Mouse (Mus musculus): ENCODE data around the gene Dpy19l3.

The Dpy19l3 gene

DNA sequence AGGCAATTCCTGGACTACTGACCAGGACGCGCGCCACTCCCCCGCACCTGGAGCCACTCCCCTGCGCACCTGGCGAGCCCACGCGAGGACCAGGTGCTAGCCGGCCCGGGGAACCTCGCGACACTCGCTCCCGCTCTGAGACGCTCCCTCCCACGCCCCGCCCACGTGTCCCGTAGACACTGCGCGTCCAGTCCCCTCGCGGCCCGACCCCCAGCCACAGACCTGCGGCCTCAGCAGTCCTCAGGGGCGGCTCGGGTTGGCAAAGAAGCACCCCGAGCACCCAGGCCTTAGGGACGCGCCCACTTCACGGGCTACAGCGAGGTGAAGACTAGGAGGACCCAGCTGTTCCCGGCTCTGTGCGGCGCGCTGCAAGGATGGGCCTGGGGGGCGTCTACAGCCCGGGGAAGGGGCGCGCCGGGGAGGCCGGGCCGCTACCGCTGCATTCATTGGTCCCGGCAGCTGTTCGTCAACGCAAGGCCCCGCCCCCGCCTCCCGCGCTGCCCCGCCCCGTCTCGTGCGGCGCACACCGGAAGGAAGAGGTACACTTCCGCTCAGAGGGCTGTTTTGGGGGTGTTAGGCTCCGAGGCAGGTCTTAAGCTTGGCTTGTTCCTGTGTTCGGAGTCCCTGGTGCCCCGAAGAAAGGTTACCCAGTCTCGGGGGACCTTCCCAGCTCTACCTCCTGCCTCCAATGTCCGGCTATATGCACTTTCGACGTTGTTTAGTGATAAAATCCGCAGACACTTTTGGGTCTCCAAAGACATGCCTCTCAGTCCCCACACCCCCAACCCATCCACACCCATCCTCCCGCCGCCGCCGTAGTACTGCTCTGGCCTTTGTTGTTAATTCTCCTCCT, at the start of gene Dpy19l3:
Dpy19l3 (minus strand) TSS at position 422 of the 853 bp plus-strand sequence.
- peak; percentile 85 for DNase-seq (ENCODE audit: low read depth, low spot score)

DNA sequence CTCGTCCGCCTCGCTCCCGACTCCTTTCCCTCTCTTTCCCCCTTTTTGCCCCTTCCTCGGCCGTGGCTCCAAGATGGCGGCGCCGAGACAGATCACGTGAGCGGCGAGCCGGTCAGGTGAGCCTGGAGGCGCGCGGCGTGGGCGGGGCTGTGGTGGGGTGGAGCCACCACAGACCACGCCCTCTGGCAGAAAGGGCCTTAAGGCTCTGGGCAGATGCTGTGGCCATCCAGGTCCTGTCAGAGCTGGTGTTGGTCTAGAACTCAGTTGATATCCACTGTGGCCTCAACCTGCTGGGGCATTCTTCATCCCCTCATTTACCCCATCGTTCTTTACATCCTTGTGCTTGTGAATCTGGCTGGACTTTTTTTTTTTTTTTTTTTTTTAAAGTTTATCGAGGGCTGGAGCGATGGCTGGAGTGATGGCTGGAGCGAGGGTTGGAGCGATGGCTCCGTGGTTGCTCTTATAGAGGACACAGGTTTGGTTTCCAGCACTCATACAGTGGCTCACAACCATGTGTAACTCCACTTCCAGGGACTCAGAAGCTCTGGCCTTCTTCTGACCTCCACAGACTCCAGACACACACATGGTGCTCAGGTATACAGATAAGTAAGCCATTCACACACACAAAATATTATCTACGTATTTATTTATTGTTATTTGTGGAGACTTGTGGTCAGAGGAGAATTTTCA, 48.8 kb upstream of the Dpy19l3 start, which contains the start of gene Zfp507:
Zfp507 (minus strand) TSS at position 98 of the 690 bp plus-strand sequence.
- peak; percentile 86 for DNase-seq (ENCODE audit: low read depth, low spot score)

DNA sequence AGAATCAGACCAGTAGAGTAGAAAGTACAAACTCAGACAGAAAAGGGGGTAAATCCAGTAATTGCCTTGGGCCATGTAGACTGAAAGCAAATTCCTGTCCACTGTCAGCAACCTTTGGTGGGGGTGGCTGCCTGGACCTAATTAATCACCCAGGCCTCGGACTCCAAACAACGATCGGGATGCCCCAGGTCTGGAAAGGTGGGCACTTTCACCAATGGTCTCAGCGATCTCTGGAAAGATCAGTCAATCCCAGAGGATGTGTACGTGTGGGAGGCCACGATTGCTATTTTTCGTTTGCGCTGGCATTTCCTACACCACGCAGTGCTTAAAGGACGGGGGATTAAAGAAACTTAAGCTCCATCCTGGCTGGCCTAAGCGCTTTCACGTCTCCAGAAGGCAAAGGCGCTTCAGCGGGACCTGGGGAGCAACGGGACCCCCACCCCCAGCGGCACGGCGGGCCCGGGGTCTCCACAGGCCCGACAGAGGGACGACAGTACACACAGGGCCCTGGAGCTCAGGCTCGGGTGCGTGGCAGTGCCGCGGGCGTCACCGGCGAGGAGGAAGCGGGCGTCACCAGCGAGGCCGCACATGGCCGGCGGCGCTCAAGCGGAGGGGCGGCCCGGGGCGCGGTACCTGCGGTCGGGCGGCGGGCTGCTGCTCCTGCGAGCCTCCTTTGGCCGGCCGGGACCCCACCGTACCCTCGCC, 48.1 kb upstream of the Dpy19l3 start:
- peak; percentile 12 for DNase-seq (ENCODE audit: low read depth, low spot score)

DNA sequence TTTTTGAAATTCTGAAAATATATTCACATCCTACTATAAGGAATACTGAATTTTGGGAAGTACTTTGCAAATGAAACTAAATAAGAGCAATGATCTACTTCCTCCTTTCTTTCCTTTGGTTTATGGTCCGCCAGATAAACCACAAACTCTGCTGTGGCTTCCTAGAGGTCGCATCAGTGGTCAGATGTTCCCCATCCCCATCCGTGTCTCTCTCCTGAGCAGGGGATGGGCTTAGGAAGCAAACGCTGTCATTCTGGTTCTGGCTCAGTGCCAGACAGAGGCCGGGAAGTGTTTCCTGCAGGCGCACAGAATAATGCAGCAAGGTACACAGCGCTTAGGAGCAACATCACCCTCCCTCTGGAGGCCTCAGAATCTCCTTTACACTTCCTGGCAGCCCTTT, 41.9 kb upstream of the Dpy19l3 start:
- DNase-seq (ENCODE audit: low read depth, low spot score) = no peak

DNA sequence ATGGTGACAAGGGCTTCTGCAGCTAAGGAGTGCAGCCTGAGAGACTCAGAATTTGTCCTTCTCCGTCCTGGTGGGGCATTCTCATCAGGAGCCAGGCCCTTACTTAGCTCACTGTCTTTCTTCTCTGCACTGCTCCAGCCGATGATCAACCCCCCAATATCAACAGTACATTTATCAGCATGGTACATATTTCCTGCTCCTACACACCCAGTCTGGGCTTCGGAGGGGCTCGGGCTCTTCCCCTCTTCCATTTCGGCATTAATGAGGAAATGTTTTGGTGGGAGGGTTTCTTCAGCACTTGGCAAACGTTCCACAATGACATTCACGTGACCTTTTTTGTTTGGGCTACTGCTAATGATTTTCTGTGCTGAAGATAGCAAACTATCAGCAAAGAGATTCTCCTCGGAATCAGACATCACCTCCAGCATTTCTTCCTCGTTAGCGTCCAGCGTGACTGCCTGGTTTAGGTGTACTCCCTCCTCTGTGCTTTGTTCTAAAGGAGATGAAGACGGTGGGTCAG, 40.0 kb upstream of the Dpy19l3 start:
- no peak for DNase-seq (ENCODE audit: low read depth, low spot score)

DNA sequence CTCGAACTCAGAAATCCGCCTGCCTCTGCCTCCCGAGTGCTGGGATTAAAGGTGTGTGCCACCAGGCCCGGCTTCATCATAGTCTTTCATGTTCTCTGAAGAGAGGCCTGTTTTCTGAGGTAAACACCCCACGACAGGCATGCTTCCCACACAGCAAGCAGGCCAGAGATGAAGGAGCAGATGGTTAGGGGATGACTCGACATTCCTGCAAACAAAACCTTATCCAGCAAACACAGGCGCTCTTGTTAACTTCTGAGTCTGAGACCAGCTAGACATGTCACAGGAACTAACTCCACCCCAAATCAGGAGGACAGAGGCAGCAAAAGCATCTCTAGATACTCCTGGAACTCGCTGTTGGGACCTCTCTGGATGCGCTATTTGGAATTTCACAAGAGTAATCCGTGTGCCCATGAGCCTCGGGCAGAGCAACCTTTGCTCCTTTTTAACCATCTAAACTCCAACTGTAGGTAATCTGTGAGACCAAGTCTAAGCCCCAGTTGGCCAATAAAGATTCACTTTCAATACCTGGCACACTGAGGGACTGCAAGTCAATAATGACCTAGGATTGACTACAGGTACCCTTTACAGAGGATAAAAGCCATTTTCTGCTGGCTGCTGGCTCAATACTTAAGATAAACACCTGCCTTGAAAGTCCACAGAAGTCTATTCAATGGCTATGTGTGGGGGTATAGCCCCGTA, 38.0 kb upstream of the Dpy19l3 start:
- no peak for DNase-seq (ENCODE audit: low read depth, low spot score)

DNA sequence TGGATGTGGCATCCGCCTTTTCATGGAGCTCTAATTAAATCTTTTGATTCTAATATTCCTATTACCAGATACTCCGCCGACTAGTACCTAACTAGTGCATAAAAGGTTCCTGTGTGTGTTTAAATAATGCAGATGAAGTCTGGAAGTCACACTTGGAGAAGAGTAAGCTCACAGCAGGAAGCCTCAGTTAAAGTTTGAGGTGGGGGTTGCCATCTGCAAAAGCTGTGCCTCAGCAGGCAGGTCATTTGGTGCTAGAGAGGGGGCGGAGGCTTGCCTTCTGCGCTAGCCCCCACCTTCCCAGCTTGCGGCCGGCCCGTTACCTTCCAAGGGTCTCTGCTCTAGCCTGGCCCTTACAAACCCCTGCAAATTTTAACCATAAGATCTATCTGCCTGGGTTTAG, 36.7 kb upstream of the Dpy19l3 start:
- peak; percentile 26 for DNase-seq (ENCODE audit: low read depth, low spot score)

DNA sequence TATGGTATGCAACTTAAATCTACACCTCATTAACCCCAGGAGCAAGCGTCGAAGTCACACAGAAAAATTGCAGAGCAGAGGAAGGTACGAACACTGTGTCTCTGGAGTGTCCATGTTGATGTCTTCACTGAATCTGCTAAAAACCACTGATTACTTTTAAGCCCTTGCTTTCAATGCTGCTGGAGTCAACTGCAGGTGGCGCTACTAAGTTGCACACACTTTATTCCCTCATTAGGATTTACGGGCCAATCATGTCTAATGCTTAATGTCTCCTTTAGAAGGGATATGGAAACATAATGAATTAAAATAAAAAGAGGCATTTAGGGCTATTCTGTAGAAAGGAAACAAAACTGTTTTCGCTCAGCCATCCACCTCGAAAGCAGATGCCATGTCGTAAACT, 35.9 kb upstream of the Dpy19l3 start:
- peak; percentile 37 for DNase-seq (ENCODE audit: low read depth, low spot score)

DNA sequence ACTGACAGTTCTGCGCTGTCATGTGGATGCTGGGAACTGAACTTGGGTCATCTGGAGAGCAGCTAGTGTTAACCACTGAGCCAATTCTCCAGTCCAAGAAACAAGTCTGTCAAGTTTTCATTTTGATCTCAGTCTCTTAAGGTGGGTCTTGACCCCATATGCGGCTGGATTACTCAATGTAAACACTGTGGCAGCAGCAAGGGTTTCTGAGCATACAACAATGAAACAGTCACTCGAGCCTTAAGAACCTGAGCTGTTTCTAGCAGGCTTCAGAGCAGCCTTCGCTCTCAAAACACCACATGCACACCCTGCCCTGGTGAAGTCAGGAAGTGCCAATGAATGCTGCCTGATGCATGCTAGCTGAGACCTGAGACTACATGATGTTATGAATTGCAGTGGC, 31.3 kb upstream of the Dpy19l3 start:
- no peak for DNase-seq (ENCODE audit: low read depth, low spot score)

DNA sequence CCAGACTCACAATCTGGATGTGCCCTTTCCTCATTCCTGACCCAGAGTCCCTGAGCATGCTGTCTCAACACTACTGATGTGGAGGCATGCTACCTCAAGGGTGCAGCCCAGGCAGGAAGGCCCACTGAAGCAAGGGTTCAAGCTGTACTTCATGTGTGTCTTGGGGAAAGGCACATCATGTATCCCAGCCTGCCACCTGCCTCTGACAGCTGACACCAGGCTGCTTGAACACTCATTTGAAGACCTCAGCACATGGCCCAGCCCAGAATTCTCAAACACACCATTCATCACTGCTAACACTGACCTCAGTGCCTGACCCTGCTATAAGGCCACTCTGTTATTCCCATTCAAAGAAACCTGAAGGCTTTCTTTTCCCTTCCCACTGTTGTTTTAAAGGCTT, 28.0 kb upstream of the Dpy19l3 start:
- no peak for DNase-seq (ENCODE audit: low read depth, low spot score)

DNA sequence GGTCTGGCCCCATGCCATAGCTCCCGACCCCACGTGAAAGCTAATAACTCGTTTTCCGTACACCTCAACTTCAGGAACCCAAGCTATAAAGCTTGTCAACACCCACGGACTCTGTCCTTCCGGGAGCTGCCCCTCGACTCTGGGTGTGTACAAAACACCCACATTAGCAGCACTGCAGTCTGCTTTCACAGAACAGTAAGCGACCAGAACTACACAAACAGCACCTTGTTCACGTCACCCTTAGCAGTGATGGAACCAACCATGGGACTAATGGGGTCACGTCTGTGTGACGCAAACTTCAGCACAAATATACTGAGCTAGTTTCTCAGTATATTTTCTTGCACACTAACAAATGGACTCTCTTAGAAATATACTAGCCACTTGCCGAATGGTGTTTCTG, 19.9 kb upstream of the Dpy19l3 start:
- DNase-seq (ENCODE audit: low read depth, low spot score) = no peak

DNA sequence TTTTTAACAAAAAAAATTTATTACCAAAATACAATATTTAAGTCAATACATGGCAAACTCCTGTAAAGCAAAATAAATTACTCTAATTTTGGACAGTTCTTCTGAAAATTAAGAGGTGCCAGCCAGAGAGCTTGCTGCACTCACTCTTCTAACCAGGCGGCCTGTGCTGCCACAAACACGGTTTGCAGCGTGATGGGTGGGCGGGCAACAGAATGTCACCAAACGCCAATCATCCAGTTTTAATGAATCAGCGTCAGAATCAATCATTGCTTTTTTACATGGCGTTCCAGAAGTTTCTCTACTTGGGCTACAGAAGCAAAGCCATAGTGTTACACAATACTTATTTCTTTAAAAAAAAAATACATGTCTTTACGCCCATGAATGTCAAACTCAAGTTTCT, 18.1 kb upstream of the Dpy19l3 start:
- no peak for DNase-seq (ENCODE audit: low read depth, low spot score)

DNA sequence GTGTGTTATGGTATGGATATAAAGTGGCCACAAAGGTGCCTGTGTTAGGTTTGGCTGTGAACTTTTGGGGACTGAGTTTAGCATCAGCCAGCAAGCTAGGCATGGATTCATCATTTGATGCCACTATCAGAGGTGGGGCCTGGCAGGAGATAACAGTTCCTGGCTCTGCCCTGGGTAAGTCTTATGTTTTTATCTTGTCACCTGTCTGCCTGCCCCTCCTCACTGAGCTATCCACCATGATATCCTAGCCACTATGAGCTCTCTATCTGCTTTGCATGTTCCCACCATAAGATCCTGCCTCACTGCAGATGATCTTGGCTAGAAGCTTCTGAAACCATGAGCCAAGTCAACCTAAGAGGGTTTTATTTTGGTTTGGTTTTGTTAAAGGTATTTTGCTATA, 16.9 kb upstream of the Dpy19l3 start:
- DNase-seq (ENCODE audit: low read depth, low spot score) = no peak

DNA sequence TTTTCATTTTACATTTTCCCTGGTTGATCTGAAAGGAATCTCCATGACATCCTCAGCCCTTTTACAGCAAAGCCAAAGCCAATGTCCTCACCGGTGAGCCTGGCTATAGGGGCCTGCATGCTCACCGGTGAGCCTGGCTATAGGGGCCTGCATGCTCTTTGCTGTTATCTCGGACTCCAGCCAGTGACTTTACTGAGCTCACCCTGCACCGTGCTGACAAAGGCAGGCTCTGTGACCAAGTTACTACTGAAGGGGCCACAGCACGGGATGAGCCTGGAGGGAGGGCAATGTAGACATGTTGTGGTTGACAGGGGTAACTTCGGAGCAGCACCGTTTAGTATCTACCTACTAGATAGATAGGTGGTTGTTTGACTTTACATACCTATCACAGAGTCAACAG, 15.9 kb upstream of the Dpy19l3 start:
- DNase-seq (ENCODE audit: low read depth, low spot score) = no peak

DNA sequence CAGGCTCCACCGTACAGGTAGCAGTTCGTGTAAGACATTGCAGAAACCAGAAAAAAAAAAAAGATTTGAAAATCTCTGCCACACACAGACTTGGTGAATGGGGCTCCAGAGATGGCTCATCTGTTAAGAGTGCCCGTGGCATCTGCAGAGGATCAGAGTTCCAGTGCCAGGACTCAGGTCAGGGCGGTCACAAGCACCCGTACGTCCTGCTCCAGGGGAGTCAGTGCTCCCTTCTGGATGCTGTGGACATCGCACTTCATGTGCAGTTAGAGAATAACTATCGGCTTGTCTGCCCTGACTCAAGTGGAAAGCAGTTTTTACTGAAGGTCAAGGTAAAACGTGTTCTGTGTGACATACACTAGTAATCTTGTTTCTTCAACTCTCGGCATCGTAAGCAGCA, 10.2 kb upstream of the Dpy19l3 start:
- DNase-seq (ENCODE audit: low read depth, low spot score) = no peak

DNA sequence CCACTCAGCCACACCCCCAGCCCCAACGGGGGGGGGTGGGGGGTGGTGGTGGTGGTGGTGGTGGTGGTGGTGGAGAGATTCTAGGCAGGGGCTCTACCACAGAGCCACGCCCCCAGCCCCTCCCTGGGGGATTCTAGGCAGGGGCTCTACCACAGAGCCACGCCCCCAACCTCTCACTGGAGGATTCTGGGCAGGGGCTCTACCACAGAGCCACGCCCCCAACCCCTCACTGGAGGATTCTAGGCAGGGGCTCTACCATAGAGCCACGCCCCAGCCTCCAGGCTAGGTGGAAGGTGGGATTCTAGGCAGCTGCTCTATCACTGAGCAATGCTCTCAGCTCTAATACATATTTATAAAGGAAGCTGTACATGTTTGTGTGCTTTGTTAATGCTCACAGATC, 7.5 kb upstream of the Dpy19l3 start:
- DNase-seq (ENCODE audit: low read depth, low spot score) = no peak

DNA sequence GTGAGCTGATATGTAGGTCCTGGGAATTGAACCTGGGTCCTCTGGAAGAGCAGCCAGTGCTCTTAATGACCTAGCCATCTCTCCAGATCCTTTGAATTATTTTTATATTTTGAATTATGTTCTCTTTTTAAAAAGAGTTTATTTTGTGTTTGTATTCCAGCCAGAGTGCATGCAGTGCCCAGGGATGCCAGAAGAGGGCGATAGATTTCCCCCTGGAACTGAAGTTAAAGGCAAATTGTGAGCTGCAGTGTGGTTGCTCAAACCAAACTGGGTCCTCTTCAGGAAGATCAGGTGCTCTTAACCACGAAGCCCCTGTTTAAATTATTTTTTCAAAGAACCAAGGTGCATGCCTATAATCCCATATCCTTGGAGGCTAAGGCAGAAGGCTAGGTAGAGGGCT, 5.3 kb upstream of the Dpy19l3 start:
- peak; percentile 43 for DNase-seq (ENCODE audit: low read depth, low spot score)

DNA sequence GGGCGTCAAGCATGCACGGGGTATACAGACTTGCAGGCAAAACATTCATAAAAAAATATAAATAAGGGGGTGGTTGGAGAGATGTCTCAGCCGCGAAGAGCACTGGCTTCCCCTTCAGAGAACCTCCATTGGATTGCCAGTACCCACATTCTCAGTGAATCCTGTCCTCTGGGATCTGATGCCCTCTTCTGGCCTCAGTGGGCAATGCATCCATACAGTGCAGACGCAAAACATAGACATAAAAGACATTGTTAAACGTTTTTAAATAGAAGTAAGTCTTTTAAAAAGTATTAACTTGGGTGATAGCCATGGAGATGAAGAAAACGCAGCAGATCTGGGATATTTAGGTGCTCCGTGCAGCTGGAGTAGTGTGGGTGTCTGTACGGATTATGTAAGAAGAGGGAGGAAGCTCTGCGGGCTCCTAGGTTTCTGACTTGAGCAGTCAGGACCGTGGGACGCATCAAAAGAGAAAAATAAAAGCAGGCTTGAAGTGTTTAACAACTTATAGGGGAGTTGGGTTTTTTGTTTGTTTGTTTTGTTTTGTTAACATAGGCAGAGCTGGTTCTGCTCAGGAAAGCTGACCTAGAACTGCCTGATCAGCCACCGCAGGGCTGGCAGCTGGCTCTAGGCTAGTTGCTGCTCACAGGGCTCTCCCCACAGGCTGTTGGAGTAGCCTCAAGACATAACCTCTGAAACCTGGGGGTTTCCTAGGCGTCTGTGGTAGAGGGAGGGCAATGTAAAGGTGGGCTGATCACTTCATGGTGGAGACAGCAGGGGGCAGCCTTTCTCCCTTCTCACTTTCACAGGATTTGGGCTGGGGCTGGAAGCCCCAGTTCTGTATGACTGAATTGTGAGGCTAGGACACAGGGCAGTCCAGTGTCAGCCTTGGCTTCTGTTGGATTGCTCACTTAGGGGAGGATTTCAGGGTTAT, 2.5 kb upstream of the Dpy19l3 start:
- DNase-seq (ENCODE audit: low read depth, low spot score) = peak; percentile 73

DNA sequence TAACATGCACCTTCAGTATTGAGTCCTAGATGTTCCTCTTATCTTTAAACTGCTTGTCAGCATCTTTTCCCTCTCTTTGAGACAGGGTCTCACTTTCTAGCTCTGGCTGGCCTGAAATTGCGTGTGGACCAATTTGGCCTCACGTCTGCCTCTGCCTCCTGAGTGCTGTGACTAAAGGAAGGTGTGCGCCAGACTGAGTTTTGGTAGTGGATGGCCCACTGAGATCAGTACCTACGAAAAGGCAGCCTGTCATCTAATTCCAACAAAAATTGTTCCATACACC, 573 bp upstream of the Dpy19l3 start:
- no peak for DNase-seq (ENCODE audit: low read depth, low spot score)

DNA sequence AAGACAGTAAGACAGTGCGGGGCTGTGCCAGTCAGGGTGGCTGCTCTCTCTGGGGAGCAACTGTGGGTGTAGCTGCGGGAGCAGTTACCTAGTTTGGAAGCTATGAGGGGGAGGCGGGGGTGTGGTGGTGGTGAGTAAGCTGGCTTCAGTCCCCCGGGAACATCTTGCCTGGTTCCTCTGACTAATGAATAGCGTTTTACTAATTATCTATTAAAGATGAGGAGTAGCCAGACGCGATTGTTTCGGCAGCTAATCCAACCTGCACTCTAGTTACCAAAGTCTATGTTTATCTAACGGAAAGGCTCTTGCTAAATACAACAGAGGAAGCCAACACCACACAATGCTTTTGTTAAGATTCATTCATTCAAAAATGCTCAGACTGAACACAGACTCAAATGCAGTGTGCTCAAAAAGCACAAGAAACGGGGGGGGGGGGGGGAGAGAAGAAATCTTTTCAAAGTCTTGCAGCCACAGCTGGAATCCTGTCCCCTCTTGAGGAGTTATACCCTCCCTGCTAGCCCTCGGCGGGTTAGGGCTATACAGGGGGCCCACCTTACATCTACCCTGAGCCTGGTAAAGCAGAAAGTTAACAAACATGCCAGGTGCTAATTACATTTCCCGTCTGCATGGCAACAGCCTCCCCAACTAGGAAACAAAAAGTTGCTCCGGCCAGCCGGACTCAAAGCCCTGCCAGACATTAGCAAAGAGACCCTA, 778 bp downstream of the Dpy19l3 start:
- no peak for DNase-seq (ENCODE audit: low read depth, low spot score)
